Mouse (Mus musculus): Measurements from ENCODE around the gene Thbs4. TPM values are rescaled to one million over a fixed set of nuclear protein-coding genes. Genes with fewer than 3 reads are reported as not detected.
A peak's percentile ranks its signal among the peaks of the same experiment; 100 is the strongest.
"Not testable (repeated sequence)": the region's sequence is repeated elsewhere in the genome, so short reads cannot be mapped to it uniquely, and the experiment has no call there.

Gene Thbs4
- total RNA-seq (2021) = 100 to 1,000 TPM in 1 of 2 experiments, 10 to 100 TPM in 1; 60.5 to 195 TPM
- long read RNA-seq, experiment 1, transcript Thbs4-201 (22 exons, 3,198 nt) = major isoform, 106 of 152 reads
- long read RNA-seq, experiment 1, partial matches to known transcripts = 42 of 152 reads
- long read RNA-seq, experiment 1, other reads (novel, unspliced or antisense) = 4 of 152 reads
- long read RNA-seq, experiment 2, transcript Thbs4-201 (22 exons, 3,198 nt) = major isoform, 31 of 52 reads
- long read RNA-seq, experiment 2, partial matches to known transcripts = 19 of 52 reads
- long read RNA-seq, experiment 2, other reads (novel, unspliced or antisense) = 2 of 52 reads

- TF ChIP-seq CTCF (IDR thresholded peaks at IDR 0.05) = peak; percentile 24; the same call in 1 of the 2 replicates
- intact Hi-C loops (cut with DNase I) = no loop called here
- Histone ChIP-seq H3K27ac (peak within 1 kb of the TSS; percentile 78), H3K4me3 (peak within 1 kb of the TSS; percentile 70)
- DNase-seq = peak; percentile 70
These were observed at the start of gene Thbs4 for GRCm38 (mm10) chr13:92794462-92795214. Gene Thbs4, minus strand, starts transcription at chr13:92794818.

DNA sequence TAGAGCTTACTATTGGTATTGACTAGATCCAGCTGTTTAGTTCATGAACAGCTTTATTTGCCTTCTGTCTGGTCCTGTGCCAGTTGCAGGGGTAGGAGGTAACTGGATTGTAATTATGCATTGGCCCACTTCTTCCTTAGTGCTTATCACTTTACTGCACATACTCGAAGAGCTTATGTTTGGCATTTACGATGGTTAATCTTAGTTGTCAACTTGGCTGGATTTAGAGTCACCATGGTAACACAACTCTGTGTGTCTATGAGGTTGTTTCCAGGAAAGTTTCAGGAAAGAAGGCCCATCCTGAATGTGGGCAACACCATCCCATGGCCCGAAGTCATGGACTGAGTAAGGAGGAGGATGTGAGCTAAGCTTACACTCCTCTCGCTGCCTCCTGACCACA, 38.5 kb upstream of the Thbs4 start:
- intact Hi-C loops (cut with DNase I) = loop anchor here (1.0 kb wide), 1 partner anchor 8 kb away; no protein-coding TSS in a partner anchor
- DNase-seq = no peak
- TF ChIP-seq CTCF (IDR thresholded peaks at IDR 0.05) = no peak
- Histone ChIP-seq H3K4me3 (no peak overlapping the region), H3K27ac (0 out of 2 replicates have a peak overlapping the region, but pooled peaks have one; percentile 20)

DNA sequence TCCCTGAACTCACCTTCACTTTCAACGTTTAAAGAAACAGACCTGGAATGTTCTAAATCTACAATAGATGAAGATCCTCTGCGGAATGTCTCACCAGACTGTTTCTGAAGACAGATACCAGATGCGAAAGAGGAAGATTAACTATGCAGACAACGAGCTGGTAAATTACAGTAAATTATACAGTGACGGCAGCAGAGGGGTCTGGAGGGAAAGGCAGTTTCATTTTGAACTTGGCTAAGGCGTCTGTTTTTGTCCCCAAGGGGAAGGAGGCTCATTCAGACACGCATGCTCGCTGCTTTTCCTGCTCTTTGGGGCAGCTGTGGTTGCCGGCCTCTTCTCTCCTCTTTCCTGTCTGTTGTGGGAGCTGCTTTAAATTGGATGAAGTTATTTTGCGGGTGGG, 34.2 kb upstream of the Thbs4 start:
- H3K4me3 ChIP-seq = peak overlapping the region; percentile 53
- TF ChIP-seq CTCF (IDR thresholded peaks at IDR 0.05) = no peak
- intact Hi-C loops (cut with DNase I) = no loop called here
- DNase-seq = peak; percentile 22
- peak overlapping the region; percentile 20; the same call in 1 of the 2 replicates for H3K27ac ChIP-seq

DNA sequence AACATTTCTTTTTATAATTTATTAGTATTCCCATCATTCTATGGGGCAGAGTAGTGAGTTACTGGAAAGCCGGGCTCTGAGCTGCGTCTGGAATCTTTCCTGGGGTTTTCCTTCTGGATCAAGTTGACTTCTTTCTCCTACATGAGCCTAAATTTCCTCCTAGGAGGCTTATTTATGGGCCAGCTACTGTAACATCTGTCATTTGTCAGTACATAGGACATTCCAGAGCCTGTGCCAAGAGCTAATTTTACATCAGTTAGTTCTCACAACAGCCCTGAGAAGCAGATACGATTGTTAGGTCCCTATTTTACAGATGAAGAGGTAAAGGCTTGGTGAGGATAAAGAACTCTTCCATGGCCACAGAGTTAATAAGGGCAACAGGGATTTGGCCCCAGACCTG, 22.7 kb upstream of the Thbs4 start:
- Histone ChIP-seq H3K27ac (no peak overlapping the region), H3K4me3 (no peak overlapping the region)
- intact Hi-C loops (cut with DNase I) = no loop called here
- no peak for TF ChIP-seq CTCF (IDR thresholded peaks at IDR 0.05)
- no peak for DNase-seq

DNA sequence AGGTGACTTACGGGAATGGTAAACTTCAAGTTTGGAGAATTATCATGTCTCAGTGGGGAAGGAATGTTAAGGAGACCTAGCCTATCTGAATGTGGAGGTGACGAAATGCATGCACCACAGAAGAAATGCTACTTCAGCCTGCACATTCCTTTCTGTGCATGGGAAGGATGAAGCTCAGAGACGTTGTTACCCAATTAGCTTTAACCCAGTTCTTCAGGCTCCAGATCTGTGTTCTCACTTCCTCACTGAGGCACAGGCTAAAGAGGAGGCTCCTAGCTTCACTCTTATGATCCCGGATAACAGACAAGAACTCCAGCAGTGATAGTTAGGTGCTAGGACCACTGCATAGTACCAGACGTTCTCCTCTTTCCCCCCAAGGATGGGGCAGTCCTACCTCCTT, 21.7 kb upstream of the Thbs4 start:
- intact Hi-C loops (cut with DNase I) = no loop called here
- no peak overlapping the region for H3K27ac ChIP-seq
- no peak overlapping the region for H3K4me3 ChIP-seq
- TF ChIP-seq CTCF (IDR thresholded peaks at IDR 0.05) = no peak
- DNase-seq = no peak

GRCm38 (mm10) chr13:92810592-92810991, 16.0 kb upstream of the Thbs4 start:
- H3K4me3 ChIP-seq; H3K27ac ChIP-seq; intact Hi-C loops (cut with DNase I): not testable (repeated sequence)
- DNase-seq = peak; percentile 60

- no peak overlapping the region for H3K4me3 ChIP-seq
- no peak for TF ChIP-seq CTCF (IDR thresholded peaks at IDR 0.05)
- intact Hi-C loops (cut with DNase I) = no loop called here
- no peak overlapping the region for H3K27ac ChIP-seq
- no peak for DNase-seq
These were observed 13.2 kb upstream of the Thbs4 start for GRCm38 (mm10) chr13:92807849-92808248.

DNA sequence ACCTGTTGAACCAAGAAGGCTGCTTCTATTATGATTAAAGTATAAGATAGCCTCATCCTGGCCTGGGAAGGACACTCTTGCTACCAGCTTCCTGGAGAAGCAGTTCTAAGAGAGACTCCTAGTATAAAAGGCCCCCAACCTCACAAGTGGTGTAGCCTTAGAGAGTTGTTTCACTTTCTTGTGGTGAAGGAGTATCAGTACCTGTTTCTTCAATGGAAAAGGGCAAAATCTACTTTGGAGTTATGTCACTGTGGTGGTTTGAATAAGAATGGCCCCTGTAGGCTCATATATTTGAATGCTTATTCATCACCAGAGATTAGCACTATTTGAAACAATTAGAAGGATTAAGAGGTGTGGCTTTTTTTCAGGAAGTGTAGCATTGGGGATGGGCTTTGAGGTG, 12.2 kb upstream of the Thbs4 start:
- DNase-seq = no peak
- TF ChIP-seq CTCF (IDR thresholded peaks at IDR 0.05) = no peak
- intact Hi-C loops (cut with DNase I) = no loop called here

GRCm38 (mm10) chr13:92799306-92799925, 4.8 kb upstream of the Thbs4 start:
- Histone ChIP-seq H3K27ac (no peak overlapping the region), H3K4me3 (no peak overlapping the region)
- no peak for TF ChIP-seq CTCF (IDR thresholded peaks at IDR 0.05)
- intact Hi-C loops (cut with DNase I) = no loop called here
- DNase-seq = no peak

More for the DNA sequence above, 12.2 kb upstream of the Thbs4 start:
- H3K4me3 ChIP-seq = no peak overlapping the region
- H3K27ac ChIP-seq = no peak overlapping the region

GRCm38 (mm10) chr13:92798830-92799229, 4.2 kb upstream of the Thbs4 start:
- DNase-seq = no peak
- Histone ChIP-seq H3K27ac (no peak overlapping the region), H3K4me3 (no peak overlapping the region)
- TF ChIP-seq CTCF (IDR thresholded peaks at IDR 0.05) = no peak
- intact Hi-C loops (cut with DNase I) = no loop called here

DNA sequence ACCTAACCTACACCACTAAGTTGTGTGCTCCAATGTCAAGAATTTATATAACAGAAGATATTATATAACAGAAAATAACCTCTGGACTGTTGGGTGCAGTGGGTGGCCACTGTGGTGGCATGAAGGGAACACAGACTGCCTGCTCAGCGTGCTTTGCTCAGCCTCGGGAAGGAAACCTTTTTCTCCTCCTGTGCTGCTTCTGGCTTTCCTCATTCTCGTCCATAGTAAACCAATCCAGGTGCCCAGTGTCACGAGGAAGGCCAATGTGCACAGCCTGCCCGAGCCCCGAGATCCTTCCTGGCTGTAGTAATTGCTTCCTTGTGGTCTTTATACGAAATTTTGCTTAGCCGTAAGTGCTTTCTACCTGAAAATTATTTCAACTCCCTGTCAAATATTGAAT, 982 bp downstream of the Thbs4 start:
- Histone ChIP-seq H3K27ac (peak overlapping the region; percentile 78), H3K4me3 (peak overlapping the region; percentile 70)
- TF ChIP-seq CTCF (IDR thresholded peaks at IDR 0.05) = no peak
- no peak for DNase-seq
- intact Hi-C loops (cut with DNase I) = no loop called here

- DNase-seq = no peak
These were observed 3.1 kb downstream of the Thbs4 start for GRCm38 (mm10) chr13:92791474-92791873.

GRCm38 (mm10) chr13:92784311-92784710, 10.3 kb downstream of the Thbs4 start:
- no peak for DNase-seq
- intact Hi-C loops (cut with DNase I) = no loop called here
- no peak for TF ChIP-seq CTCF (IDR thresholded peaks at IDR 0.05)
- Histone ChIP-seq H3K27ac (no peak overlapping the region), H3K4me3 (no peak overlapping the region)

More at GRCm38 (mm10) chr13:92791474-92791873, 3.1 kb downstream of the Thbs4 start:
- intact Hi-C loops (cut with DNase I) = no loop called here
- H3K4me3 ChIP-seq = peak overlapping the region; percentile 70
- no peak overlapping the region for H3K27ac ChIP-seq
- TF ChIP-seq CTCF (IDR thresholded peaks at IDR 0.05) = no peak

All from gastrocnemius, adult 2 months (tissue).